Comparison of ENCODE assay signal across 20 mouse cellular contexts in the genomic region with DNA sequence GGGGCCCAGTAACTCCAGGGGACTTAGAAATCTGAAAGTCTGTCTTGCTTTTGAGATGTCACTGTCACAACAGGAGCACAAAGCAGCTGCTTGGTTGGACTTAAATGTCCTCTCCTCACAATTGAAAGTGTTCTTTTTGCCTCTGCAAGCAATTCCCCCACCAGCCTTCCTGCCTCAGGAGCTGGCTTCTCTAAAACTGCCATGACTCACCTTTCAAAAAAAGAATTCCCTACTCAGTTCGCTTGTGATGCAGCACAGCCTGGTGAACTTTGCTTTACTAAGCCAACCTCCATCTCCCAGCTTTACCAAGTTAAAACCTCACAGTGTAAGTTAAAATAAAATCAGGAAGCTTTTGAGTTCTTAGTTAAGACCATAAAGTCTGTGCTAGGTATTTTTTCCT. TPM values are rescaled to one million over a fixed set of nuclear protein-coding genes. Genes with fewer than 3 reads are reported as not detected.
A peak's percentile ranks its signal among the peaks of the same experiment; 100 is the strongest.
DNase-seq lines count a peak whose midpoint lies in the region; ATAC-seq and TF ChIP-seq lines count a peak whose summit lies in the region.
"Had no signal": no experiment of that assay in that cellular context is flagged by ENCODE, and none has a peak within 500 bp of the region (broad histone marks: within the 10 kb centered on the region; RNA-seq: fewer than 3 reads in every experiment).

No protein-coding gene starts in this region.

- TF ChIP-seq POLR2A in bone marrow macrophage, adult 2 months (IDR thresholded peaks at IDR 0.05; ENCODE audit: borderline replicate concordance, low read depth, low read length): no peak
- no peak for TF ChIP-seq POLR2A in olfactory bulb, adult 2 months (IDR thresholded peaks at IDR 0.05; ENCODE audit: insufficient read depth, low read depth, low read length)

- no peak for TF ChIP-seq CTCF in bone marrow macrophage, adult 2 months (IDR thresholded peaks at IDR 0.05; ENCODE audit: low read depth, low read length)
- TF ChIP-seq CTCF in olfactory bulb, adult 2 months (IDR thresholded peaks at IDR 0.05; ENCODE audit: insufficient read depth, low read depth, low read length): no peak

- DNase-seq in frontal cortex, postnatal 36 days (ENCODE audit: low spot score in 2 of 2): no peak
- DNase-seq in midbrain, embryonic 11.5 days (ENCODE audit: low spot score, missing footprints): peak; percentile 33
- no peak for DNase-seq in urinary bladder, adult 2 months (ENCODE audit: low spot score)
- DNase-seq: adrenal gland, postnatal 10 days; cerebellum, adult 8-10 months; gastrocnemius, postnatal 25 days; heart, postnatal 4 days had no signal

- H3K27ac ChIP-seq in midbrain, embryonic 11.5 days (ENCODE audit: low read depth, low read length): no peak overlapping the region
- no peak overlapping the region for H3K27ac ChIP-seq in midbrain, embryonic 16.5 days (ENCODE audit: low read length)
- peak overlapping the region; percentile 20; the same call in 1 of the 2 replicates for H3K27ac ChIP-seq in bone marrow macrophage, adult 2 months (ENCODE audit: insufficient read depth, low read depth, low read length)
- H3K27ac ChIP-seq in olfactory bulb, adult 2 months (ENCODE audit: insufficient read depth, low read depth, low read length): peak overlapping the region; percentile 28; the same call in 1 of the 2 replicates
- H3K27ac ChIP-seq: embryonic facial prominence, embryonic 12.5 days; heart, embryonic 13.5 days; hindbrain, embryonic 12.5 days had no signal

- peaks cover 7% of the 10 kb centered on the region; the same call in 1 of the 2 replicates for H3K9me3 ChIP-seq in midbrain, embryonic 11.5 days (ENCODE audit: control insufficient read depth, low read length)
- H3K9me3 ChIP-seq in midbrain, embryonic 16.5 days (replicated peaks; ENCODE audit: control insufficient read depth, low read length, poor library complexity, severe bottlenecking): peaks cover 12% of the 10 kb centered on the region

- peaks cover 6% of the 10 kb centered on the region for H3K4me1 ChIP-seq in midbrain, embryonic 11.5 days (ENCODE audit: control insufficient read depth, insufficient read depth, low read length)
- H3K4me1 ChIP-seq in midbrain, embryonic 16.5 days (ENCODE audit: control insufficient read depth, insufficient read depth, low read length): peaks cover 9% of the 10 kb centered on the region
- peaks cover 20% of the 10 kb centered on the region for H3K4me1 ChIP-seq in bone marrow macrophage, adult 2 months (ENCODE audit: control insufficient read depth, insufficient read depth, low read length)
- H3K4me1 ChIP-seq in olfactory bulb, adult 2 months (ENCODE audit: control insufficient read depth, insufficient read depth, low read length): peaks cover 10% of the 10 kb centered on the region
- H3K4me1 ChIP-seq: embryonic facial prominence, embryonic 12.5 days; heart, embryonic 13.5 days had no signal

- peaks cover 22% of the 10 kb centered on the region for H3K36me3 ChIP-seq in midbrain, embryonic 11.5 days (ENCODE audit: control insufficient read depth, insufficient read depth, low read length)
- peaks cover 43% of the 10 kb centered on the region for H3K36me3 ChIP-seq in midbrain, embryonic 16.5 days (ENCODE audit: control insufficient read depth, insufficient read depth, low read length)

- WGBS in midbrain, embryonic 11.5 days: 83% methylated on average over 1 of the region's 1 CpGs
- 57% methylated on average over 1 of the region's 1 CpGs for WGBS in midbrain, embryonic 16.5 days
- WGBS in olfactory bulb, adult 2 months: 49% methylated on average over 1 of the region's 1 CpGs

- H3K9ac ChIP-seq in midbrain, embryonic 11.5 days (ENCODE audit: low read length): no peak overlapping the region
- no peak overlapping the region for H3K9ac ChIP-seq in midbrain, embryonic 16.5 days (ENCODE audit: low read depth, low read length)
- H3K9ac ChIP-seq: embryonic facial prominence, embryonic 12.5 days; heart, embryonic 13.5 days; hindbrain, embryonic 12.5 days had no signal

- no peak overlapping the region for H3K4me3 ChIP-seq in midbrain, embryonic 11.5 days (ENCODE audit: low read depth, low read length)
- no peak overlapping the region for H3K4me3 ChIP-seq in midbrain, embryonic 16.5 days (ENCODE audit: low read depth, low read length)
- H3K4me3 ChIP-seq in bone marrow macrophage, adult 2 months (ENCODE audit: insufficient read depth, low read length): no peak overlapping the region
- no peak overlapping the region for H3K4me3 ChIP-seq in olfactory bulb, adult 2 months (ENCODE audit: insufficient read depth, low read depth, low read length)
- H3K4me3 ChIP-seq: embryonic facial prominence, embryonic 12.5 days; heart, embryonic 13.5 days; hindbrain, embryonic 12.5 days had no signal

- no peak overlapping the region for H3K4me2 ChIP-seq in midbrain, embryonic 11.5 days
- no peak overlapping the region for H3K4me2 ChIP-seq in midbrain, embryonic 16.5 days (ENCODE audit: low read length)
- H3K4me2 ChIP-seq: embryonic facial prominence, embryonic 12.5 days; heart, embryonic 13.5 days; hindbrain, embryonic 12.5 days had no signal

- H3K27me3 ChIP-seq in midbrain, embryonic 11.5 days (ENCODE audit: control insufficient read depth, insufficient read depth, low read length): no peaks in the 10 kb centered on the region
- H3K27me3 ChIP-seq in midbrain, embryonic 16.5 days (ENCODE audit: control insufficient read depth, insufficient read depth, low read depth, low read length): no peaks in the 10 kb centered on the region
- H3K27me3 ChIP-seq: CH12.LX; embryonic facial prominence, embryonic 12.5 days; hindbrain, embryonic 12.5 days had no signal

- peak; percentile 68 for ATAC-seq in frontal cortex, adult (ENCODE audit: low TSS enrichment)
- no peak for ATAC-seq in midbrain, embryonic 11.5 days (ENCODE audit: low FRiP score)
- no peak for ATAC-seq in midbrain, embryonic 16.5 days
- no peak for ATAC-seq in megakaryocyte, adult 5-6 weeks (ENCODE audit: poor library complexity, severe bottlenecking)
- ATAC-seq: forebrain, embryonic 14.5 days; hindbrain, embryonic 16.5 days; inflammation-experienced regulatory T-cells, adult 6 months; intestine, postnatal 0 days had no signal

RNA-seq across cellular contexts. Expression of gene Zfp777, which starts 27.0 kb away (rescaled TPM):
- 9.2 and 9.5 TPM in 2 replicates for polyA plus RNA-seq in midbrain, embryonic 11.5 days (2014; fragmentation: Nextera tagmentation; extraction: Ambion mirVana)
- polyA plus RNA-seq in midbrain, embryonic 16.5 days (2015; fragmentation: Nextera tagmentation; extraction: Ambion mirVana): 14.1 TPM in 2 replicates
- polyA plus RNA-seq in bone marrow macrophage, adult 2 months (2012; ENCODE audit: insufficient read depth, insufficient read length, missing spikeins): 8.6 and 9.3 TPM in 2 replicates
- polyA plus RNA-seq in olfactory bulb, adult 2 months (2012; ENCODE audit: insufficient read depth, insufficient read length, low replicate concordance, missing spikeins): not detected in 2 replicates
- total RNA-seq in megakaryocyte, adult 5-6 weeks (2015): 5.3 and 5.9 TPM in 2 replicates
- total RNA-seq in megakaryocyte, adult 5-6 weeks (2017): 8.9 and 9.7 TPM in 2 replicates
- polyA plus RNA-seq in urinary bladder, adult 2 months (2012; rRNA removed): 8.8 and 14.6 TPM in 2 replicates

Comparison
In these comparisons a context has a peak if more than half of its experiments do, and no peak if none do; other contexts are left out.
1. H3K27ac ChIP-seq: peak in bone marrow macrophage, adult 2 months (single experiment) and olfactory bulb, adult 2 months (single experiment); none in midbrain, embryonic 11.5 days (single experiment) and midbrain, embryonic 16.5 days (single experiment).